Mouse (Mus musculus) liver, embryonic 16.5 days (tissue): Measurements from ENCODE around the gene Tfpi. TPM values are rescaled to one million over a fixed set of nuclear protein-coding genes. Genes with fewer than 3 reads are reported as not detected.

Source experiments
- polyA plus RNA-seq: library from polyadenylated mRNA; unstranded; fragments of >200 nt; fragmentation: Nextera tagmentation; extraction: Ambion mirVana; gene quantifications from 2 replicates; pipeline ENCODE4 v1.2.1, GENCODE M21; 2015

Gene Tfpi
- polyA plus RNA-seq, 1 experiment from 2014 or later: 15.5 TPM

Other genes with a start within 250 kb of the Tfpi start
- gene Calcrl, start 51.4 kb downstream of the Tfpi start, polyA plus RNA-seq: 13.2 and 16.2 TPM in 2 replicates
- gene Ctnnd1, start 174.0 kb upstream of the Tfpi start, polyA plus RNA-seq: 14.9 and 16.0 TPM in 2 replicates
- 0.04 TPM in 2 replicates for gene Btbd18, start 182.3 kb upstream of the Tfpi start, polyA plus RNA-seq
- gene Selenoh, start 194.0 kb upstream of the Tfpi start, polyA plus RNA-seq: 66.4 and 73.3 TPM in 2 replicates
- not detected in 2 replicates for gene Gm28635, start 201.3 kb upstream of the Tfpi start, polyA plus RNA-seq
- gene Med19, start 201.6 kb upstream of the Tfpi start, polyA plus RNA-seq: 17.1 TPM in 2 replicates
- 69.7 and 76.5 TPM in 2 replicates for gene Tmx2, start 202.4 kb upstream of the Tfpi start, polyA plus RNA-seq
- gene Zdhhc5, start 238.4 kb upstream of the Tfpi start, polyA plus RNA-seq: 17.7 and 18.9 TPM in 2 replicates